Mouse (Mus musculus) lung, adult 2 months (tissue): Measurements from ENCODE around the gene Coro6.

ENCODE experiments used
- CTCF ChIP-seq: fragments of 200-500 bp; IDR thresholded peaks from 2 replicates; pipeline ENCODE4 v1.5.1; 2011; ENCODE audit warnings: mild to moderate bottlenecking, low read length, control low read depth; ENCODE audit not compliant: insufficient read depth
- POLR2A ChIP-seq: fragments of 200-500 bp; IDR thresholded peaks from 2 replicates; pipeline ENCODE4 v1.6.1; 2011; ENCODE audit warnings: low read depth, mild to moderate bottlenecking, control low read depth, low read length, borderline replicate concordance; ENCODE audit errors: extremely low read depth

DNA sequence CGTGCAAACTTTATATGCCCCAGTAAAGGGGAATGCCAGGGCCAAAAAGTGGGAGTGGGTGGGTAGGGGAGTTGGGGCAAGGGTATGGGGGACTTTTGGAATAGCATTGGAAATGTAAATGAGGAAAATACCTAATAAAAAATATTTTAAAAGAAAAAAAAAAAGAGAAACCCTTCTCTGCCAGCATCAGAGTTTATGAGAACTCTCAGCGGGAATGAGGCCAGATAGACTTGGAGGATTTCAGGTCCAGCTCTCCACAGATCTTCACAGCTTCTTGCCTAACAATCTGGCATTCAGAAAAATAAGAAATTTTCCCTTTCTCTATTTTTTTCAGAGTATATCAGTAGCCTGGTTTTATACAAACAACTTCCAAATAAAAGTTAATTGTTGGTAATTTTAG lies 25.2 kb upstream of the Coro6 start:
- TF ChIP-seq POLR2A (no peak), CTCF (no peak)
